ENCODE assay signal across 8 mouse cellular contexts in the genomic region with DNA sequence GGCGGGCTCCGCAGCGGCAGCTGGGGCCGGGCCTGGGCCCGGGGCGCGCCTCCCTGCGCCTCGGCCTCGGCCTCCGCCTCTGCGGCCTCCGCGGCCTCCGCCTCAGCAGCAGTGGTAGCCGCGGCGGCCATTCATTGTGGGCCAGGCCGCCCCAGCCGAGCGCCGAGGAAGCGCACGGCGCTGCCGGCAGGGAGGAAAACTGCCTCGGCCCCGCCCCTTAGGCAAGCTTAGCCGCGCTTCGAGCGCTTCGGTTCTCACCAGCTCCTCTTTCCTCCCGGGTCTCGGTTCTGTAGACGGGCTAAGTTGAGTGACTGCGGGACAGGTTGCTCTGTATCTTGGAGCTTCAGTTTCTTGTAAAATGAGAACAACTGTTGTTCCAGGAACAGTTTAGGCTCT. TPM values are rescaled to one million over a fixed set of nuclear protein-coding genes. Genes with fewer than 3 reads are reported as not detected.
DNase-seq lines count a peak whose midpoint lies in the region; ATAC-seq and TF ChIP-seq lines count a peak whose summit lies in the region.

A gene (minus strand): TSS at position 158 of the 396 bp plus-strand sequence.

- H3K9me3 ChIP-seq in embryonic facial prominence, embryonic 11.5 days (replicated peaks; ENCODE audit: control insufficient read depth, low read length), result no peaks in the 10 kb centered on the region
- no peaks in the 10 kb centered on the region for H3K9me3 ChIP-seq in limb, embryonic 13.5 days
- H3K9me3 ChIP-seq in midbrain, embryonic 15.5 days, result no peaks in the 10 kb centered on the region

- peak within 1 kb of the TSS; percentile 100 for H3K4me3 ChIP-seq in embryonic facial prominence, embryonic 11.5 days (ENCODE audit: low read depth, low read length)
- H3K4me3 ChIP-seq in kidney, adult 2 months (ENCODE audit: insufficient read depth, low read depth, low read length), result peak within 1 kb of the TSS; percentile 88
- H3K4me3 ChIP-seq in limb, embryonic 13.5 days, result peak within 1 kb of the TSS; percentile 100
- peak within 1 kb of the TSS; percentile 86 for H3K4me3 ChIP-seq in midbrain, embryonic 15.5 days

- peak within 1 kb of the TSS; percentile 100 for H3K9ac ChIP-seq in embryonic facial prominence, embryonic 11.5 days (replicated peaks; ENCODE audit: low read length)
- H3K9ac ChIP-seq in limb, embryonic 13.5 days, result peak within 1 kb of the TSS; percentile 100
- peak within 1 kb of the TSS; percentile 97 for H3K9ac ChIP-seq in midbrain, embryonic 15.5 days

- H3K36me3 ChIP-seq in embryonic facial prominence, embryonic 11.5 days (replicated peaks; ENCODE audit: control insufficient read depth, insufficient read depth, low read depth, low read length), result no peaks in the 10 kb centered on the region
- no peaks in the 10 kb centered on the region for H3K36me3 ChIP-seq in kidney, adult 2 months (ENCODE audit: control insufficient read depth, insufficient read depth, low read length)
- H3K36me3 ChIP-seq in limb, embryonic 13.5 days, result peaks cover 27% of the 10 kb centered on the region
- no peaks in the 10 kb centered on the region for H3K36me3 ChIP-seq in midbrain, embryonic 15.5 days (replicated peaks)

- H3K27ac ChIP-seq in embryonic facial prominence, embryonic 11.5 days (replicated peaks; ENCODE audit: low read depth, low read length), result peak within 1 kb of the TSS; percentile 98
- H3K27ac ChIP-seq in kidney, adult 2 months (ENCODE audit: insufficient read depth, low read depth, low read length), result peak within 1 kb of the TSS; percentile 76
- peak within 1 kb of the TSS; percentile 94 for H3K27ac ChIP-seq in limb, embryonic 13.5 days
- H3K27ac ChIP-seq in midbrain, embryonic 15.5 days, result peak within 1 kb of the TSS; percentile 88

- DNase-seq in urinary bladder, adult 18-20 months (ENCODE audit: low spot score in 2 of 2), result peak; percentile 79 to 82
- DNase-seq in urinary bladder, postnatal 10 days (ENCODE audit: low spot score), result no peak
- DNase-seq in embryonic facial prominence, embryonic 11.5 days (ENCODE audit: low spot score), result peak; percentile 95
- peak; percentile 90 to 93 for DNase-seq in heart, adult 18-20 months
- peak; percentile 93 for DNase-seq in kidney, adult 2 months
- DNase-seq in spleen, postnatal 14 days (ENCODE audit: low spot score in 2 of 2), result peak; percentile 78 to 86

- H3K4me1 ChIP-seq in embryonic facial prominence, embryonic 11.5 days (ENCODE audit: control insufficient read depth, insufficient read depth, low read length), result peaks cover 3% of the 10 kb centered on the region
- H3K4me1 ChIP-seq in kidney, adult 2 months (ENCODE audit: control insufficient read depth, insufficient read depth, low read length), result peaks cover 25% of the 10 kb centered on the region
- H3K4me1 ChIP-seq in limb, embryonic 13.5 days, result peaks cover 45% of the 10 kb centered on the region
- peaks cover 46% of the 10 kb centered on the region for H3K4me1 ChIP-seq in midbrain, embryonic 15.5 days

- TF ChIP-seq CTCF in kidney, adult 2 months (conservative IDR thresholded peaks at IDR 0.05; ENCODE audit: insufficient read depth, insufficient read length, low read depth, low read length), result no peak

- H3K4me2 ChIP-seq in embryonic facial prominence, embryonic 11.5 days (ENCODE audit: low read depth, low read length), result peak within 1 kb of the TSS; percentile 79
- H3K4me2 ChIP-seq in limb, embryonic 13.5 days (replicated peaks), result peak within 1 kb of the TSS; percentile 90
- H3K4me2 ChIP-seq in midbrain, embryonic 15.5 days, result peak within 1 kb of the TSS; percentile 98

- ATAC-seq in embryonic facial prominence, embryonic 11.5 days (replicated peaks; ENCODE audit: insufficient number of reproducible peaks, low FRiP score, low TSS enrichment, low read depth), result peak; percentile 54
- peak; percentile 79 for ATAC-seq in limb, embryonic 13.5 days (ENCODE audit: low FRiP score, low read depth)
- ATAC-seq in midbrain, embryonic 15.5 days (replicated peaks), result peak; percentile 86

- under 1% methylated on average over 22 of the region's 37 CpGs for WGBS in embryonic facial prominence, embryonic 11.5 days
- under 1% methylated on average over 33 of the region's 37 CpGs for WGBS in kidney, adult 2 months
- under 1% methylated on average over 37 of the region's 37 CpGs for WGBS in limb, embryonic 13.5 days
- under 1% methylated on average over 27 of the region's 37 CpGs for WGBS in midbrain, embryonic 15.5 days

- H3K27me3 ChIP-seq in embryonic facial prominence, embryonic 11.5 days (ENCODE audit: control insufficient read depth, insufficient read depth, low read length), result no peaks in the 10 kb centered on the region
- H3K27me3 ChIP-seq in kidney, adult 2 months (replicated peaks; ENCODE audit: control insufficient read depth, insufficient read depth, low read length), result no peaks in the 10 kb centered on the region
- H3K27me3 ChIP-seq in limb, embryonic 13.5 days, result no peaks in the 10 kb centered on the region
- H3K27me3 ChIP-seq in midbrain, embryonic 15.5 days (replicated peaks), result no peaks in the 10 kb centered on the region

- no peak for TF ChIP-seq POLR2A in kidney, adult 2 months (IDR thresholded peaks at IDR 0.05; ENCODE audit: low read depth, low read length)

RNA-seq across cellular contexts. Expression of the gene that starts here (rescaled TPM):
- 21.0 and 21.1 TPM in 2 replicates for polyA plus RNA-seq in embryonic facial prominence, embryonic 11.5 days (2014; fragmentation: Nextera tagmentation; extraction: Ambion mirVana)
- total RNA-seq in heart, adult 18-20 months (2021), result 10 to 100 TPM; 31.4 to 32.7 TPM
- polyA plus RNA-seq in kidney, adult 2 months (2012; rRNA removed), result 85.8 and 93.9 TPM in 2 replicates
- 15.0 and 15.2 TPM in 2 replicates for polyA plus RNA-seq in limb, embryonic 13.5 days (2015; fragmentation: Nextera tagmentation; extraction: Ambion mirVana)
- polyA plus RNA-seq in midbrain, embryonic 15.5 days (2015; fragmentation: Nextera tagmentation; extraction: Ambion mirVana), result 16.3 and 17.2 TPM in 2 replicates
